Mouse (Mus musculus) heart, postnatal 0 days (tissue): ENCODE measurements around the gene Zdhhc19. TPM values are rescaled to one million over a fixed set of nuclear protein-coding genes. Genes with fewer than 3 reads are reported as not detected.

ENCODE experiments used
- ATAC-seq: fragments of 200-750 bp; cut with Nextera tagmentation; 2 replicates; pipeline ENCODE4 v1.8.0; 2017; ENCODE audit warnings: low read depth, moderate number of reproducible peaks, moderate library complexity; ENCODE audit not compliant: insufficient read depth
- DNase-seq: peaks from one replicate; pipeline ENCODE4 v3.0.0-alpha.2; 2016; ENCODE audit warnings: low spot score
- H3K27ac ChIP-seq: fragments of 300-500 bp; sonication (generic); 2 replicates; pipeline ENCODE4 v1.5.1; 2014; ENCODE audit warnings: low read depth, mild to moderate bottlenecking
- H3K27me3 ChIP-seq: fragments of 300-500 bp; sonication (generic); 2 replicates; pipeline ENCODE4 v1.6.1; 2014; ENCODE audit warnings: low read length, mixed read lengths; ENCODE audit not compliant: control insufficient read depth, insufficient read depth
- H3K36me3 ChIP-seq: fragments of 300-500 bp; sonication (generic); replicated peaks from 2 replicates; pipeline ENCODE4 v1.6.1; 2014; ENCODE audit warnings: low read length, mixed read lengths; ENCODE audit not compliant: control insufficient read depth, insufficient read depth
- H3K4me1 ChIP-seq: fragments of 300-500 bp; sonication (generic); 2 replicates; pipeline ENCODE4 v1.6.1; 2014; ENCODE audit warnings: antibody characterized with exemption; ENCODE audit not compliant: control insufficient read depth, insufficient read depth
- H3K4me2 ChIP-seq: fragments of 300-500 bp; sonication (generic); 2 replicates; pipeline ENCODE4 v1.6.1; 2014; ENCODE audit warnings: low read depth, mild to moderate bottlenecking, low read length, moderate library complexity
- H3K4me3 ChIP-seq: fragments of 300-500 bp; sonication (generic); 2 replicates; pipeline ENCODE4 v1.5.1; 2014; ENCODE audit warnings: low read depth, low read length
- H3K9ac ChIP-seq: fragments of 300-500 bp; sonication (generic); replicated peaks from 2 replicates; pipeline ENCODE4 v1.6.1; 2014; ENCODE audit warnings: low read depth, low read length, mixed read lengths
- H3K9me3 ChIP-seq: fragments of 300-500 bp; sonication (generic); replicated peaks from 2 replicates; pipeline ENCODE4 v1.6.1; 2016; ENCODE audit warnings: low read length; ENCODE audit not compliant: control insufficient read depth
- CTCF ChIP-seq: IDR thresholded peaks from 2 replicates; pipeline ENCODE4 v1.5.1; 2016; ENCODE audit warnings: antibody characterized with exemption, control low read depth, low read depth
- EP300 ChIP-seq: IDR thresholded peaks from 2 replicates; pipeline ENCODE4 v1.6.1; 2016; ENCODE audit warnings: antibody characterized with exemption, low read depth
- WGBS: fragments of 180-500 bp; shearing (Covaris S2); extraction: QIAGEN DNeasy Blood & Tissue Kit; methylation state at CpG from one replicate; pipeline ENCODE4 v1.1.7; 2014; 5-methylcytosine and 5-hydroxymethylcytosine counted together
- polyA plus RNA-seq: library from polyadenylated mRNA; unstranded; fragments of >200 nt; fragmentation: Nextera tagmentation; extraction: Ambion mirVana; gene quantifications from 2 replicates; pipeline ENCODE4 v1.2.1, GENCODE M21; 2015
- total RNA-seq: library from RNA; depleted of rRNA; stranded (reverse); fragments of >200 nt; gene quantifications from 2 replicates; pipeline ENCODE4 v1.2.3, GENCODE M21; 2014; ENCODE audit warnings: low replicate concordance; rRNA removed

The Zdhhc19 gene
- total and polyA plus RNA-seq, 2 experiments from 2014 or later: not detected

DNA sequence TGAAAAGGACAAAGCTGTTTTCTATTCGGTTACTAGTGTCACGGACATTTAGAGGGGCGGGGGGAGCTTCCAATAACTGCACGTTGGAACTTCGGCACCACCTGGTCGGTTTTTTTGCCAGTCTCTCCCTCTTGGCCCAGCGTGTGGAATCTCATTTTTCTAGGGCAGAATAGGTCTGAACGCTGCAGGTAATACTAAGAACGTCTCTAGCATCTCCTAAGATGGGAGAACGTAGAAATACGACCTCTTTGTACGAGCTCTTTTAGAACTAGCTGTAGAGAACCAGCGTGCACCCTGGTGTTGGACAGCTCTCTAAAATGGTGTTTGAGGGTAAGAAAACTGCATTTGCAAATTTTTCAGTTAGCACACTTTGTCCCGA, 113.3 kb downstream of the Zdhhc19 start:
- DNase-seq (no peak), ATAC-seq (no peak)
- Histone ChIP-seq H3K9me3 (no peaks in the 10 kb centered on the region), H3K27ac (peak overlapping the region; percentile 92), H3K4me3 (peak overlapping the region; percentile 86), H3K4me1 (0 out of 2 replicates have a peak, but pooled peaks cover 5% of the 10 kb centered on the region), H3K27me3 (no peaks in the 10 kb centered on the region), H3K4me2 (peak overlapping the region; percentile 96), H3K9ac (peak overlapping the region; percentile 77), H3K36me3 (peaks cover 3% of the 10 kb centered on the region)
- under 1% methylated on average over 14 of the region's 14 CpGs for WGBS
- TF ChIP-seq CTCF (no peak), EP300 (no peak)

DNA sequence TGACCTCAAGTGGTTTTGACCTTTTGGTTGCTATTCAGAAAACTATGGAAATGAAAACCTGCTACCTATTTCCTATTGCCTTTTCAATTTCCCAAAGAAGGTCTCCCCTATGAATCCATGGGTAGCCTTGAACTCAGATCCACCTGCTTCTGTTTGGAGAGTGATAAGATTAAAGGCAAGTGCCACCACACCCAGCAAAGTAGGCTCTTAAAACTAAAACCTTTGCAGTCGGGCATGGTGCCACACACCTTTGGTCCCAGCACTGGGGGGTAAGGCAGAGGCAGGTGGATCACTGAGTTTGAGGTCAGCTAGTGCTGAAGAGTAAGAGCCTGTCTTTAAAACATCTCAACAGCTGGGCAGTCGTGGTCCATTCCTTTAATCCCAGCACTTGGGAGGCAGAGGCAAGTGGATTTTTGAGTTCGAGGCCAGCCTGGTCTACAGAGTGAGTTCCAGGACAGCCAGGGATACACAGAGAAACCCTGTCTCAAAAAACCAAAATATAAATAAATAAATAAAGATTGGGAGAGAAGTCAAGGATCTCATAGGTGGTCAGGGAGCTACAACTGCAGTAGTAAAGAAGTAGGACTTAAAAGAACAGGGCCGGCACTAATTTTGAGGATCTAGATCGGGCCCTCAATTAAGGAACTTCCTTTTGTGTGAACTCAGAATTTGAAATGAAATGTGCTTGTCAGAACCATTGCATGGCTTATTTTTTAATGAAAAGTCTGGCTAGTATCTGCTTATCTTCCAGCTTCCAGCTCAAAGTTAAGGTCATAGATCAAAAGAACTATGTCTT, 114.6 kb downstream of the Zdhhc19 start:
- WGBS: 61% methylated on average over 5 of the region's 5 CpGs
- Histone ChIP-seq H3K9me3 (no peaks in the 10 kb centered on the region), H3K4me3 (peak overlapping the region; percentile 86), H3K9ac (peak overlapping the region; percentile 77; the same call in 1 of the 2 replicates), H3K4me1 (0 out of 2 replicates have a peak, but pooled peaks cover 5% of the 10 kb centered on the region), H3K27me3 (no peaks in the 10 kb centered on the region), H3K27ac (0 out of 2 replicates have a peak overlapping the region, but pooled peaks have one; percentile 2), H3K36me3 (peaks cover 13% of the 10 kb centered on the region), H3K4me2 (peak overlapping the region; percentile 96)
- TF ChIP-seq EP300 (no peak), CTCF (no peak)
- no peak for ATAC-seq
- DNase-seq: no peak

Other genes with a start within 250 kb of the Zdhhc19 start
- 9.8 and 13.7 TPM in 2 replicates for gene Fbxo45, start 249.1 kb upstream of the Zdhhc19 start, total RNA-seq
- gene Fbxo45, start 249.1 kb upstream of the Zdhhc19 start, polyA plus RNA-seq: 5.1 and 5.8 TPM in 2 replicates
- 3.6 and 5.8 TPM in 2 replicates for gene Wdr53, start 249.0 kb upstream of the Zdhhc19 start, total RNA-seq
- gene Wdr53, start 249.0 kb upstream of the Zdhhc19 start, polyA plus RNA-seq: 10.3 and 11.7 TPM in 2 replicates
- 0.15 and 0.31 TPM in 2 replicates for gene Smco1, start 224.8 kb upstream of the Zdhhc19 start, total RNA-seq
- 2.8 and 3.1 TPM in 2 replicates for gene Smco1, start 224.8 kb upstream of the Zdhhc19 start, polyA plus RNA-seq
- gene Rnf168, start 218.8 kb upstream of the Zdhhc19 start, total RNA-seq: 19.1 and 30.1 TPM in 2 replicates
- 14.1 and 14.8 TPM in 2 replicates for gene Rnf168, start 218.8 kb upstream of the Zdhhc19 start, polyA plus RNA-seq
- gene Ubxn7, start 164.0 kb upstream of the Zdhhc19 start, total RNA-seq: 7.3 and 11.4 TPM in 2 replicates
- gene Ubxn7, start 164.0 kb upstream of the Zdhhc19 start, polyA plus RNA-seq: 11.5 and 12.0 TPM in 2 replicates
- gene Tm4sf19, start 95.8 kb upstream of the Zdhhc19 start, total RNA-seq: not detected in 2 replicates
- not detected in 2 replicates for gene Tm4sf19, start 95.8 kb upstream of the Zdhhc19 start, polyA plus RNA-seq
- gene Tctex1d2, start 76.6 kb upstream of the Zdhhc19 start, total RNA-seq: 11.1 and 18.1 TPM in 2 replicates
- 26.8 and 30.3 TPM in 2 replicates for gene Tctex1d2, start 76.6 kb upstream of the Zdhhc19 start, polyA plus RNA-seq
- gene Pcyt1a, start 65.3 kb upstream of the Zdhhc19 start, total RNA-seq: 50.3 and 54.2 TPM in 2 replicates
- gene Pcyt1a, start 65.3 kb upstream of the Zdhhc19 start, polyA plus RNA-seq: 45.3 and 45.4 TPM in 2 replicates
- gene Slc51a, start 8.4 kb upstream of the Zdhhc19 start, total RNA-seq: 1.7 and 2.6 TPM in 2 replicates
- 1.9 and 3.2 TPM in 2 replicates for gene Slc51a, start 8.4 kb upstream of the Zdhhc19 start, polyA plus RNA-seq
- gene Tfrc, start 112.7 kb downstream of the Zdhhc19 start, total RNA-seq: 35.3 and 71.7 TPM in 2 replicates
- 46.5 and 57.1 TPM in 2 replicates for gene Tfrc, start 112.7 kb downstream of the Zdhhc19 start, polyA plus RNA-seq
- 9.4 and 14.2 TPM in 2 replicates for gene Tnk2, start 147.6 kb downstream of the Zdhhc19 start, total RNA-seq
- 6.0 and 7.0 TPM in 2 replicates for gene Tnk2, start 147.6 kb downstream of the Zdhhc19 start, polyA plus RNA-seq
- 0.23 and 0.27 TPM in 2 replicates for gene Muc4, start 239.6 kb downstream of the Zdhhc19 start, total RNA-seq
- gene Muc4, start 239.6 kb downstream of the Zdhhc19 start, polyA plus RNA-seq: 0.16 TPM in 1 of 2 replicates, not detected in the other